Mouse (Mus musculus) naive thymus-derived CD4-positive, alpha-beta T cell, adult 2 months (primary cell): ENCODE results near the gene Washc3.
A peak's percentile ranks its signal among the peaks of the same experiment; 100 is the strongest.

Experiments used
- DNase-seq: peaks from one replicate; pipeline ENCODE4 v3.0.0-alpha.2; 2011; ENCODE audit warnings: low read depth

Washc3 gene

GRCm38 (mm10) chr10:88200951-88201638, at the start of gene Washc3:
Gene Washc3, plus strand, starts transcription at chr10:88201093.
- DNase-seq, result peak; percentile 90

GRCm38 (mm10) chr10:88151658-88152057, 49.2 kb upstream of the Washc3 start:
- DNase-seq, result no peak

GRCm38 (mm10) chr10:88162096-88162495, 38.8 kb upstream of the Washc3 start:
- DNase-seq, result no peak

DNA sequence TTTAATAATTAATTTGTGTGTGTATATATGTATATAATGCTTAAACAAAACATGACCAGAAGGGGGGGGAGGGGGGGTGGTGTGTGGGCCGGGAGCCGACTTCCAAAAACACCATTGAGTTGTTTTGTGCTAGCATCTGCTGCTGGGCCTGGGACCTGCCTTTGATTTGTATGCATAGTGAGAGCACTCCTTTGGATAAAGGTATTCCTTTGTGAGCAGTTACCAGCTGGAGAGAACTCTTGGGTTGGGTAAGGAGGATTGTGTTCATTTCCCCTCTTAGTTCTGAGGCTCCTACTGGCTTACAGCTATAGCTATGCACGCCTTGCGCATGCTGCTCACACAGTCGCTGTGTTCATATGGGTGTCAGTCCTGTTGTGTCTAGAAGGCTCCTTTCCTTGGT, 38.2 kb upstream of the Washc3 start:
- DNase-seq, result no peak

DNA sequence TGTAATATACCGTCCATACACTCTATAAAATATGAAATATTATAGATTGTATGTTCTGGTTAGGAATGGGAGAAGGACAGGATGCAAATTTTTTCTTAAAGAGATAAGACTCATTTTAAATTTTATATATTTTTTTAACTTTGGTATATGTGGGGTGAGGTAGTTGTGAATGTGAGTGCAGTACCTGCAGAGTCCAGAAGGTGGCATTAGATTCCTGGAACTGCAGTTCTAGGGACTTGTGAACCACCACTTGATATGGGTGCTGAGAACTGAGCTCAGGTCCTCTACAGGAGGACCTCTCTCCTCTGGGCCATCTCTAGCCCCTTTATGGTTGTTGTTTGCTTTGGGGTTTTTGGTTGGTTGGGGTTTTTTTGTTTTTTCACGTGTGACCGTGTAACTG, 34.7 kb upstream of the Washc3 start:
- peak; percentile 54 for DNase-seq

DNA sequence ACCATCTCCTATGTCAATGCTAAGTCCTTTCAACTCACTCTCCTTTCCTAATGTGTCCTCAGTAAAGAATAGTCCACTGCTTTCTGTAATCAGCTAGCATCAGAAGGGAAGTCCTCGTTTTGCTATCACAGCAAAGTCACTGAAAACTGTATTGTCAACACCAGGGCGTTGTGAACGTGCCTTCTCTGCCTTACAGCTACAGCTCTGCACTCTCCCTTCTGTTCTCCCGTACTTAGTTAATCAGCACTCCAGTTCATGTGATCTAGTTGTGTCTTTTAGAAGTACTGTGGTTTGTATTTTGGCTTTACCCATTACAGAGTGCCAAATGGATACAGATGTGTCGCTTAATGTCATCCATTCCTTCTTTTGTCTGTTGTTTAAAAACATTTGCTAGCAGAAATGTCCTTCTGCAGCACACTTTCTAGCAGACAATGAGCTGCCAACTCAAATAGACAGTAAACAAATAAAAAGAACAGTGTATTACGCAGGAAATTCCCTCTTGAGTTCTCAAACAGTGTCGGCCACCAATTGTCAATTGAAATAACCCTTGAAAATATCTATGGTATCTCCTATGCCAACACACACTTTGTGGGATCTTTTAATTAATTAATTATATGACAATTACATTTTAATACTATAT, 33.3 kb upstream of the Washc3 start:
- no peak for DNase-seq

DNA sequence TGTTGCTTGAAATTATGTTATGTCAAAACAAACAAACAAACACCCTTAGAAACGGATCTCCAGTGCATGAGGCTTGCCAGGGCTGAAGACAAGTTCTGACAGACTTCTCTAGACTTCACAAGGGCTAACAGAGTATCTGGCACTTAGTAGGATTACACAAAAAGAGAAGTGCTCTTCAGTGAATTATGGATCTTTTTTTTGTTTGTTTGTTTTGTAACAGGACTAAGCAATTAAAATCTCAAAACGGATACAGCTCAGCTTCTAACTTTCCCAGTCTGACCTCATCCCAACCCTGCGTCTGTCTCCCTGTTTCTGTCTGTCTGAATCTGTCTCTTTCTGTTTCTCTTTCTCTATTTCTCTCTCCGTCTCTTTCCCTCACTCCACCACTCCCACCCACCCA, 352 bp upstream of the Washc3 start:
- peak; percentile 25 for DNase-seq

- no peak for DNase-seq
Observed at GRCm38 (mm10) chr10:88201650-88202049, 757 bp downstream of the Washc3 start.

GRCm38 (mm10) chr10:88202581-88202980, 1.7 kb downstream of the Washc3 start:
- DNase-seq, result peak; percentile 65

DNA sequence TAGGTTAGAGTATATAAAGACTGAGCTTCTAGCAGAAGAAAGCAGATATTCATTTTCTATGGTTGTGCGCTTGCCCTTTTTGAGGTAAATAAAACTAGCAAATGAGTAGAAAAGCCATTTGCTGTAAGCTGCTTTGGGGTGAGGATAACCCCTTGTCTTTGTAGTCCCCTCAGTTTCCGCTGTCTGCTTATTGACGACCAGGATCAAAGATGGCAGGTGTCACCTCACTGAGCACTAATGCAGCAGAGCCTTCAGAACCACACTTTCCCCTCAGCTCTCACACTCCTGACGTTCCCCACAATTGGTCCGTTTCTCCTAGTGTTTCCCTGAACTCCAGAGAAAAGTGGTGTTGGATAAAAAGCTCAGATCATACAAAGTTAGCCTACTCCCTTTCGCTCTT, 2.3 kb downstream of the Washc3 start:
- peak; percentile 72 for DNase-seq

DNA sequence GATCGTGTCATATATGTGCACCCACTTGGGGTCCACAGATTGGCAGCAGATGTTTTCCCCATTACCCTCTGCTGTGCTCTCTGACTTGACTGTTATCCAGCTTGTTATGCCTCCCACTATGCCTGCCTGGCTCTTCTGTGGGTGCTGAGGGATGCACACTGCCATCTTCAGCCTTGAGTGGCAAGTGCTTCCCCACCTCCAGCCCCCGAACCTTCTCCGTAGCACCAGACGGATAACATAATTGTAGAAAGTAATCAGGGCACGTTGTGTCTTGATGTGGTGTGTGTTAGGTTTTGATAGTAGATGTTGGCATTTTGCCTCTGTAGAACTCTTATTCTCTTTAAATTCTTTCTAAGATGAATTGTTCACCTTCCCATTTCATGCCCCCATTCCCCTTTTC, 11.8 kb downstream of the Washc3 start:
- DNase-seq, result no peak

- DNase-seq, result no peak
Observed at GRCm38 (mm10) chr10:88214800-88215514, 14.1 kb downstream of the Washc3 start.

DNA sequence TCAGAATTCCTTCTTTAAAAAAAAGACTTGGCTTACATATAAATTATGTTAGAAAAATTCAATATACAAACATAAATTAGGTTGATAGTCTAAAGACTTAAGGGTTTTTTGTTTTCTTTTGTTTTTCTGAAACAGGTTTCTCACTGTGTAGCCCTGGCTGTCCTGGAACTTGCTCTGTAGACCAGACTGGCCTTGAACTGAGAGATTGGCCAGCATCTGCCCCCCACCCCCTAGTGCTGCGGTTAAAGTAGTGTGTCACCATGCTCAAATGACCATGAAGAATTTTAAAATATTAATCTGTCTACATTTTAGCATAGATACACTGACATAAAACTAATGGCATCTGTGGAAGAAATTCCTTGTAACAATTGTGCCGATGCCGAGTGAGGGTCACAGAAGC, 17.3 kb downstream of the Washc3 start:
- no peak for DNase-seq

- no peak for DNase-seq
Observed at GRCm38 (mm10) chr10:88221718-88222117, 20.8 kb downstream of the Washc3 start.

GRCm38 (mm10) chr10:88225421-88225820, 24.5 kb downstream of the Washc3 start:
- DNase-seq, result no peak

- no peak for DNase-seq
Observed at GRCm38 (mm10) chr10:88227962-88228361, 27.1 kb downstream of the Washc3 start.

DNA sequence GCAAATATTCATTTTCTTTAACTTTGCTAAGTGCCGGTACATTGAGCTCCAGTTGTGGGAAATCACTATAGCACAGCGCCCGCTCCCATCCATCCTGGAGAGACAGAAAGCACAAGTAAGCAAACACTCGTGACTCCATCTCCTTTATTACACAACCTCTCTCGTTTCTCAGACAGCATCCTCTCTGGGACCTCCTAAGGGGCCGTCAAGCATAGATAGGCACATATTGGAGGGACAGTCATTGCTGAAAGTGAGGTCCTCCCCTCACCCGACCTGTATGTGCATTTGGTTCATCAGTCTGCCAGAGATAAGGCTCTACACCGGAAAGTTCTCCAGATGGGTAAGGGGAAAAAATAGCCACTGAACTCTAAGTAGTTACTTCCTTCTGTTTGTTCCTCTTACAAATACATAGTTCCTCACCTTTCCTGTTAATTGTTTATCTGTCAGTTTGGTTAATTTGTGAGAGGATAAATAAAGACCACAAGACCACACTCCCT, 27.7 kb downstream of the Washc3 start:
- no peak for DNase-seq

GRCm38 (mm10) chr10:88231671-88232070, 30.8 kb downstream of the Washc3 start:
- no peak for DNase-seq

- DNase-seq, result no peak
Observed at GRCm38 (mm10) chr10:88232765-88233164, 31.9 kb downstream of the Washc3 start.

DNA sequence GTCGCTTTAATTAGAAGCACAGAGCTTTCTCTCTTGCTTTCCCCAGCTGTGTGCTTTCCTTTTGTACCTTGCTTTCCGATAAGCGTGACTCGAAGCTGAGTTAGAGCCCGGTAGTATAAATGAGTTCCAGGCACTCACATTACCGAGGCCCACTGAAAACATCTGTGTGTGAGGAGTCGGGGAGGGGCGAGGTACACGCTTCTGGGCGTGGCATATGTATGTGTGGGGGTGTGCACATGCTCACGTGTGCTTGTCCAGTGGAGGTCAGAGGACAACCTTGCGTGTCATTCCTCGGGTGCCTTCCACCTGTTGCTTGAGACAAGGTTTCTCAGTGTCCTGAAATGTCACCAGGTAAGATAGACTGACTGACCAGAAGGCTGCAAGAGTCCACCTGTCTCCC, 43.8 kb downstream of the Washc3 start:
- DNase-seq, result no peak

DNA sequence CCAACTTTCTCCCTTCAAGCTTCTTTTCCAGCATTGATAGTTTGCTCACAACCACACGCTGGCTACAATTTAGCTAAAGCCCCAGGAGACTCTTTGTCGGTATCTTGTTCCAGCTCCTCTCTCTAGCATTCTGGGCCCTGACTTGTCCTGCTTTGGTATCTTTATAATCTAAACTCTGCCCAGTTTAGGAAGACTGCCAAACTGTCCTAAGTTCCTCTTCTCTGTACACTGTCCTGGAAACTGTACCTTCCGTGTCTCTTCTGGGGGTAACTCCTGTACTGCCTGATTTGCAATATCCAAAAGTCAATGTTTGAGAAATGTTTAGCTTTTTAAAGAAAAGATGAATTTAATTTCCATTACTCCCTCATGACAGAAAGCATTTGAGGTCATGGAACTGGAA, 49.4 kb downstream of the Washc3 start:
- no peak for DNase-seq

GRCm38 (mm10) chr10:88252121-88252862, 51.4 kb downstream of the Washc3 start:
- DNase-seq, result no peak
